Comparison of ENCODE assay signal across 28 mouse cellular contexts in the genomic region with DNA sequence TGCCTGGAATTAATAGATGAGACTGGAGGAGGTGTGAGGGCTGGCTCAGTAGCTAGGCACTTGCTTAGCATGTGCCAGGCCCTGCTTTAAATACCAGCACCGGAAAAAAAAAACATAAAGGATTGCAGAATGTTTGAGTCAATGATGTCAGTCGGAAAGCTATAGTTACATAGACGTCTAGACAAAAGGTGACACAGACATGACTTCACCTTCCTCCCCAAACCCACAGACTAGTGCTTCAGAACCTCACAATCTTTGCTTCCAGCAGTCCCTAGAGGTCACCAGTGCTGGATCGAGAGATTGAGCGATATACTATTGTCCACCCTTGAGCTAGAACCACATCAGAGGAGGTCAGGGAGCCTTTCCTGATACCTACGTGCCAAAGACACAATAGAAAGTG. TPM values are rescaled to one million over a fixed set of nuclear protein-coding genes. Genes with fewer than 3 reads are reported as not detected.
DNase-seq lines count a peak whose midpoint lies in the region; ATAC-seq and TF ChIP-seq lines count a peak whose summit lies in the region.
"Had no signal": no experiment of that assay in that cellular context is flagged by ENCODE, and none has a peak within 500 bp of the region (broad histone marks: within the 10 kb centered on the region; RNA-seq: fewer than 3 reads in every experiment).

No protein-coding gene starts in this region.

- in situ Hi-C loops in CH12.LX (cut with MboI; ENCODE audit: low pct_ligation_motif_present, low pct_unique_long_range_greater_than_20kb, low sequenced_read_pairs) = no loop called here

- H3K27ac ChIP-seq in liver, postnatal 0 days (ENCODE audit: low read depth) = peak overlapping the region; percentile 78
- H3K27ac ChIP-seq in liver, embryonic 11.5 days (ENCODE audit: low read depth, low read length) = no peak overlapping the region
- no peak overlapping the region; the same call in 1 of the 2 replicates for H3K27ac ChIP-seq in CH12.LX (ENCODE audit: insufficient read depth, low read depth)
- H3K27ac ChIP-seq: embryonic facial prominence, embryonic 12.5 days; forebrain, embryonic 15.5 days; heart, embryonic 10.5 days; hindbrain, embryonic 13.5 days; hindbrain, postnatal 0 days had no signal

- dilution Hi-C loops in CH12.LX (cut with MboI; ENCODE audit: extremely low pct_ligation_motif_present, extremely low pct_unique_long_range_greater_than_20kb, low sequenced_read_pairs) = no loop called here

- no peak overlapping the region for H3K9ac ChIP-seq in liver, postnatal 0 days (replicated peaks)
- H3K9ac ChIP-seq in liver, embryonic 11.5 days (ENCODE audit: low read depth, low read length) = no peak overlapping the region
- H3K9ac ChIP-seq in CH12.LX (ENCODE audit: insufficient read depth, low read depth) = no peak overlapping the region; the same call in 1 of the 2 replicates
- H3K9ac ChIP-seq: embryonic facial prominence, embryonic 12.5 days; forebrain, embryonic 15.5 days; hindbrain, embryonic 13.5 days had no signal

- no peaks in the 10 kb centered on the region for H3K36me3 ChIP-seq in liver, postnatal 0 days (replicated peaks; ENCODE audit: insufficient read depth, low read length)
- H3K36me3 ChIP-seq in liver, embryonic 11.5 days (ENCODE audit: control insufficient read depth, insufficient read depth, low read length) = no peaks in the 10 kb centered on the region
- no peaks in the 10 kb centered on the region for H3K36me3 ChIP-seq in CH12.LX (replicated peaks in 1 of 2; ENCODE audit: control insufficient read depth in 1 of 2, insufficient read depth in 1 of 2, low read length in 1 of 2)
- H3K36me3 ChIP-seq: embryonic facial prominence, embryonic 12.5 days; forebrain, embryonic 15.5 days; heart, embryonic 10.5 days; hindbrain, embryonic 13.5 days had no signal

- H3K4me2 ChIP-seq in liver, postnatal 0 days (ENCODE audit: low read depth, low read length) = no peak overlapping the region
- H3K4me2 ChIP-seq in liver, embryonic 11.5 days = no peak overlapping the region
- no peak overlapping the region for H3K4me2 ChIP-seq in CH12.LX (ENCODE audit: insufficient read depth, low read depth, poor library complexity, severe bottlenecking)
- H3K4me2 ChIP-seq: embryonic facial prominence, embryonic 12.5 days; forebrain, embryonic 15.5 days; hindbrain, embryonic 13.5 days had no signal

- H3K9me3 ChIP-seq in liver, postnatal 0 days (ENCODE audit: low read length) = no peaks in the 10 kb centered on the region
- H3K9me3 ChIP-seq in liver, embryonic 11.5 days (ENCODE audit: control insufficient read depth, low read length) = no peaks in the 10 kb centered on the region
- H3K9me3 ChIP-seq in CH12.LX (replicated peaks; ENCODE audit: low read length) = peaks cover 6% of the 10 kb centered on the region
- H3K9me3 ChIP-seq: embryonic facial prominence, embryonic 12.5 days; forebrain, embryonic 15.5 days; heart, embryonic 10.5 days; hindbrain, embryonic 13.5 days had no signal

- DNase-seq in liver, postnatal 0 days = no peak
- no peak for DNase-seq in liver, embryonic 11.5 days (ENCODE audit: low spot score)
- peak; percentile 43 for DNase-seq in CD4-positive helper T cell, adult 2 months (ENCODE audit: low read depth, low spot score)
- DNase-seq in CH12.LX (ENCODE audit: extremely low read depth) = no peak
- no peak for DNase-seq in urinary bladder, adult 18-20 months (ENCODE audit: low spot score in 2 of 2)
- DNase-seq in kidney, postnatal 10 days = no peak
- DNase-seq: adrenal gland, adult 8-10 months; adrenal gland, postnatal 36 days; cerebellum, adult 11 months; cerebellum, adult 8-10 months; cerebellum, postnatal 14 days; gastrocnemius, postnatal 36 days; heart, adult 11 months; heart, postnatal 14 days had no signal

- H3K79me2 ChIP-seq in CH12.LX (replicated peaks; ENCODE audit: control insufficient read depth, extremely low read depth, insufficient read depth, poor library complexity, severe bottlenecking) = no peaks in the 10 kb centered on the region

- no peak for TF ChIP-seq EP300 in liver, postnatal 0 days (IDR thresholded peaks at IDR 0.05; ENCODE audit: low read depth)
- TF ChIP-seq EP300 in CH12.LX (IDR thresholded peaks at IDR 0.05; ENCODE audit: low read length) = no peak

- no peak for TF ChIP-seq POLR2A in CH12.LX (IDR thresholded peaks at IDR 0.05; ENCODE audit: low read depth, low read length)

- H3K4me3 ChIP-seq in liver, postnatal 0 days (ENCODE audit: low read depth, low read length) = no peak overlapping the region
- H3K4me3 ChIP-seq in liver, embryonic 11.5 days (ENCODE audit: low read depth, low read length) = no peak overlapping the region
- H3K4me3 ChIP-seq in CH12.LX (replicated peaks in 1 of 3; ENCODE audit: low read depth in 2 of 3, low read length in 2 of 3, poor library complexity in 1 of 3) = no peak overlapping the region
- H3K4me3 ChIP-seq: embryonic facial prominence, embryonic 12.5 days; forebrain, embryonic 15.5 days; heart, embryonic 10.5 days; hindbrain, embryonic 13.5 days had no signal

- H3K4me1 ChIP-seq in liver, postnatal 0 days (ENCODE audit: insufficient read depth) = no peaks in the 10 kb centered on the region
- no peaks in the 10 kb centered on the region for H3K4me1 ChIP-seq in liver, embryonic 11.5 days (replicated peaks; ENCODE audit: control insufficient read depth, insufficient read depth, low read length)
- peaks cover 20 to 32% of the 10 kb centered on the region in 2 experiments for H3K4me1 ChIP-seq in CH12.LX (ENCODE audit: control insufficient read depth in 1 of 2, insufficient read depth in 2 of 2)
- H3K4me1 ChIP-seq: embryonic facial prominence, embryonic 12.5 days; forebrain, embryonic 15.5 days; heart, embryonic 10.5 days; hindbrain, embryonic 13.5 days had no signal

- no peak for TF ChIP-seq CTCF in liver, postnatal 0 days (IDR thresholded peaks at IDR 0.05; ENCODE audit: low read depth)
- no peak for TF ChIP-seq CTCF in CH12.LX (conservative IDR thresholded peaks at IDR 0.05 in 1 of 2, IDR thresholded peaks at IDR 0.05 in 1 of 2; ENCODE audit: low read depth in 2 of 2, low read length in 2 of 2)

- ATAC-seq in liver, postnatal 0 days = no peak
- no peak for ATAC-seq in liver, embryonic 11.5 days (replicated peaks; ENCODE audit: low FRiP score)
- peak; percentile 53 for ATAC-seq in inflammation-experienced regulatory T-cells, adult 6 months
- ATAC-seq: forebrain, embryonic 15.5 days; hindbrain, postnatal 0 days had no signal

- WGBS in liver, postnatal 0 days (ENCODE audit: insufficient replicate concordance) = 81% methylated on average over 6 of the region's 6 CpGs
- 82% methylated on average over 6 of the region's 6 CpGs for whole genome bisulfite sequencing in liver, embryonic 11.5 days

- H3K27me3 ChIP-seq in liver, postnatal 0 days (ENCODE audit: insufficient read depth, low read length) = no peaks in the 10 kb centered on the region
- no peaks in the 10 kb centered on the region for H3K27me3 ChIP-seq in liver, embryonic 11.5 days (replicated peaks; ENCODE audit: control insufficient read depth, insufficient read depth, low read length)
- no peaks in the 10 kb centered on the region for H3K27me3 ChIP-seq in CH12.LX (replicated peaks)
- H3K27me3 ChIP-seq: embryonic facial prominence, embryonic 12.5 days; forebrain, embryonic 15.5 days; hindbrain, embryonic 13.5 days had no signal

- no peak for TF ChIP-seq RAD21 in CH12.LX (IDR thresholded peaks at IDR 0.05; ENCODE audit: low read depth, low read length)

TF ChIP-seq in CH12.LX, 34 proteins besides CTCF, POLR2A, EP300 and RAD21:
- TF ChIP-seq POLR2AphosphoS2 (IDR thresholded peaks at IDR 0.05; ENCODE audit: low read depth, low read length) (no peak), BHLHE40 (IDR thresholded peaks at IDR 0.05; ENCODE audit: low read depth, low read length) (0 out of 2 replicates have a peak, but pooled peaks have one; percentile 24)
TF ChIP-seq in CH12.LX: peak in this region for 1.

RNA-seq across cellular contexts. Expression of a gene that starts 7.6 kb away (rescaled TPM):
- 0.06 and 0.23 TPM in 2 replicates for polyA plus RNA-seq in liver, postnatal 0 days (2015; fragmentation: Nextera tagmentation; extraction: Ambion mirVana)
- polyA plus RNA-seq in liver, embryonic 11.5 days (2014; fragmentation: Nextera tagmentation; extraction: Ambion mirVana) = 0.04 TPM in 1 of 2 replicates, not detected in the other
- total RNA-seq in CH12.LX (2012; rRNA removed) (5.5 and 6.0 TPM in 2 replicates), CH12.LX (2014; rRNA removed) (4.8 and 6.3 TPM in 2 replicates)
- 8.7 and 8.8 TPM in 2 replicates for polyA plus RNA-seq in CH12.LX (2012; ENCODE audit: insufficient read length, low read depth)
- polyA plus RNA-seq in inflammation-experienced regulatory T-cells, adult 6 months (2017; shearing (Covaris generic)) = 100 to 1,000 TPM in 2 of 3 experiments, 10 to 100 TPM in 1; 79.6 to 261 (median 234) TPM
- total RNA-seq: common myeloid progenitor, adult 5-6 weeks; hindbrain, postnatal 0 days; MEL had no signal
- polyA plus RNA-seq: C2C12; embryonic facial prominence, embryonic 12.5 days; forebrain, embryonic 11.5 days; forebrain, embryonic 15.5 days; heart, embryonic 10.5 days; heart, embryonic 14.5 days had no signal

RNA-seq across cellular contexts. Expression of a gene that starts 9.0 kb away (rescaled TPM):
- not detected in 2 replicates for polyA plus RNA-seq in liver, postnatal 0 days (2015; fragmentation: Nextera tagmentation; extraction: Ambion mirVana)
- not detected in 2 replicates for polyA plus RNA-seq in liver, embryonic 11.5 days (2014; fragmentation: Nextera tagmentation; extraction: Ambion mirVana)
- total RNA-seq in CH12.LX (2012; rRNA removed) = not detected in 2 replicates
- total RNA-seq in CH12.LX (2014; rRNA removed) = not detected in 2 replicates
- not detected in 2 replicates for polyA plus RNA-seq in CH12.LX (2012; ENCODE audit: insufficient read length, low read depth)
- not detected for polyA plus RNA-seq in inflammation-experienced regulatory T-cells, adult 6 months (2017; shearing (Covaris generic))
- total RNA-seq: adrenal gland, adult 8-10 months; adrenal gland, postnatal 36 days; common myeloid progenitor, adult 5-6 weeks; gastrocnemius, adult 8-10 months; gastrocnemius, postnatal 36 days; heart, postnatal 14 days; hematopoietic stem cell, adult 5-6 weeks; hindbrain, postnatal 0 days; MEL had no signal
- polyA plus RNA-seq: brain, embryonic 14.5 days; C2C12; embryonic facial prominence, embryonic 12.5 days; forebrain, embryonic 11.5 days; forebrain, embryonic 15.5 days; heart, embryonic 10.5 days; heart, embryonic 14.5 days; hindbrain, embryonic 13.5 days; hindbrain, postnatal 0 days had no signal

RNA-seq across cellular contexts. Expression of a gene that starts 31.1 kb away (rescaled TPM):
- polyA plus RNA-seq in liver, postnatal 0 days (2015; fragmentation: Nextera tagmentation; extraction: Ambion mirVana) = 46.9 and 50.8 TPM in 2 replicates
- 176 and 179 TPM in 2 replicates for polyA plus RNA-seq in liver, embryonic 11.5 days (2014; fragmentation: Nextera tagmentation; extraction: Ambion mirVana)
- 199 and 248 TPM in 2 replicates for total RNA-seq in CH12.LX (2012; rRNA removed)
- total RNA-seq in CH12.LX (2014; rRNA removed) = 239 and 244 TPM in 2 replicates
- 344 and 405 TPM in 2 replicates for polyA plus RNA-seq in CH12.LX (2012; ENCODE audit: insufficient read length, low read depth)
- 10 to 100 TPM; 31.6 to 40.5 (median 38.6) TPM for polyA plus RNA-seq in inflammation-experienced regulatory T-cells, adult 6 months (2017; shearing (Covaris generic))
